Mouse (Mus musculus): ENCODE measurements around the gene Zfp512b.

- TF ChIP-seq CTCF (IDR thresholded peaks at IDR 0.05; ENCODE audit: low read depth) (no peak), EP300 (IDR thresholded peaks at IDR 0.05; ENCODE audit: low read depth) (no peak)
Observed at GRCm38 (mm10) chr2:181569856-181570255, 22.7 kb downstream of the Zfp512b start.

All from liver, postnatal 0 days (tissue).